8 mouse cellular contexts compared by ENCODE assay signal in genomic region chr2:145833341-145833740, GRCm38 (mm10).
DNase-seq lines count a peak whose midpoint lies in the region; ATAC-seq and TF ChIP-seq lines count a peak whose summit lies in the region.
"Had no signal": no experiment of that assay in that cellular context is flagged by ENCODE, and none has a peak within 500 bp of the region (broad histone marks: within the 10 kb centered on the region; RNA-seq: fewer than 3 reads in every experiment).

No protein-coding gene starts in this region.

- no peak overlapping the region for H3K9ac ChIP-seq in limb, embryonic 12.5 days (replicated peaks)

- peaks cover 3% of the 10 kb centered on the region; the same call in 1 of the 2 replicates for H3K36me3 ChIP-seq in kidney, adult 2 months (ENCODE audit: control insufficient read depth, insufficient read depth, low read length)
- H3K36me3 ChIP-seq in embryonic facial prominence, embryonic 10.5 days (replicated peaks): no peaks in the 10 kb centered on the region
- H3K36me3 ChIP-seq in limb, embryonic 12.5 days: no peaks in the 10 kb centered on the region

- H3K27ac ChIP-seq in kidney, adult 2 months (ENCODE audit: insufficient read depth, low read depth, low read length): peak overlapping the region; percentile 71; the same call in 1 of the 2 replicates
- H3K27ac ChIP-seq in embryonic facial prominence, embryonic 10.5 days (replicated peaks): peak overlapping the region; percentile 88
- peak overlapping the region; percentile 93 for H3K27ac ChIP-seq in limb, embryonic 12.5 days

- H3K4me1 ChIP-seq in kidney, adult 2 months (ENCODE audit: control insufficient read depth, insufficient read depth, low read length): peaks cover 23% of the 10 kb centered on the region; the same call in 1 of the 2 replicates
- H3K4me1 ChIP-seq in embryonic facial prominence, embryonic 10.5 days: peaks cover 27% of the 10 kb centered on the region
- H3K4me1 ChIP-seq in limb, embryonic 12.5 days (replicated peaks): peaks cover 28% of the 10 kb centered on the region

- H3K4me2 ChIP-seq in limb, embryonic 12.5 days: no peak overlapping the region

- TF ChIP-seq CTCF in kidney, adult 2 months (conservative IDR thresholded peaks at IDR 0.05; ENCODE audit: insufficient read depth, insufficient read length, low read depth, low read length): no peak

- no peaks in the 10 kb centered on the region for H3K27me3 ChIP-seq in kidney, adult 2 months (replicated peaks; ENCODE audit: control insufficient read depth, insufficient read depth, low read length)
- H3K27me3 ChIP-seq in embryonic facial prominence, embryonic 10.5 days (replicated peaks; ENCODE audit: low read depth, poor library complexity, severe bottlenecking): no peaks in the 10 kb centered on the region
- H3K27me3 ChIP-seq in limb, embryonic 12.5 days: no peaks in the 10 kb centered on the region

- H3K9me3 ChIP-seq in embryonic facial prominence, embryonic 10.5 days: no peaks in the 10 kb centered on the region
- H3K9me3 ChIP-seq in limb, embryonic 12.5 days: no peaks in the 10 kb centered on the region

- no peak for ATAC-seq in limb, embryonic 12.5 days (ENCODE audit: insufficient number of reproducible peaks, insufficient read depth, low FRiP score, low TSS enrichment, low read depth)
- ATAC-seq in granulocyte monocyte progenitor cell, adult 5-6 weeks (replicated peaks; ENCODE audit: poor library complexity, severe bottlenecking): no peak

- no peak overlapping the region for H3K4me3 ChIP-seq in kidney, adult 2 months (ENCODE audit: insufficient read depth, low read depth, low read length)
- H3K4me3 ChIP-seq in embryonic facial prominence, embryonic 10.5 days: no peak overlapping the region
- H3K4me3 ChIP-seq in limb, embryonic 12.5 days (replicated peaks): no peak overlapping the region

- WGBS in kidney, adult 2 months: 85% methylated on average over 3 of the region's 3 CpGs
- WGBS in embryonic facial prominence, embryonic 10.5 days: 68% methylated on average over 3 of the region's 3 CpGs
- 47% methylated on average over 3 of the region's 3 CpGs for WGBS in limb, embryonic 12.5 days

- no peak for DNase-seq in kidney, adult 2 months
- no peak for DNase-seq in kidney, postnatal 36 days
- peak; percentile 52 for DNase-seq in adrenal gland, postnatal 10 days
- DNase-seq in embryonic facial prominence, embryonic 10.5 days (ENCODE audit: low spot score): peak; percentile 29
- no peak for DNase-seq in T-cell, adult 2 months (ENCODE audit: low spot score)
- DNase-seq: right cerebral cortex, postnatal 4 days had no signal

- TF ChIP-seq POLR2A in kidney, adult 2 months (IDR thresholded peaks at IDR 0.05; ENCODE audit: low read depth, low read length): no peak

Comparison
In these comparisons a context has a peak if more than half of its experiments do, and no peak if none do; other contexts are left out.
1. DNase-seq: peak in adrenal gland, postnatal 10 days (single experiment) and embryonic facial prominence, embryonic 10.5 days (single experiment); none in kidney, adult 2 months (single experiment), kidney, postnatal 36 days (0 of 2) and T-cell, adult 2 months (single experiment).
2. Peak in every context shown above with its lines, with median percentiles within 50 percentile points of each other: H3K27ac ChIP-seq.